Mouse (Mus musculus) ES-Bruce4 (cell line): ENCODE data around the gene Pitpnm2.

Experiments used
- CTCF ChIP-seq: IDR thresholded peaks from one replicate; pipeline ENCODE4 v1.8.1; 2011; ENCODE audit warnings: low read depth, low read length
- POLR2A ChIP-seq: IDR thresholded peaks from one replicate; pipeline ENCODE4 v1.8.1; 2011; ENCODE audit warnings: low read length; ENCODE audit not compliant: insufficient read depth

DNA sequence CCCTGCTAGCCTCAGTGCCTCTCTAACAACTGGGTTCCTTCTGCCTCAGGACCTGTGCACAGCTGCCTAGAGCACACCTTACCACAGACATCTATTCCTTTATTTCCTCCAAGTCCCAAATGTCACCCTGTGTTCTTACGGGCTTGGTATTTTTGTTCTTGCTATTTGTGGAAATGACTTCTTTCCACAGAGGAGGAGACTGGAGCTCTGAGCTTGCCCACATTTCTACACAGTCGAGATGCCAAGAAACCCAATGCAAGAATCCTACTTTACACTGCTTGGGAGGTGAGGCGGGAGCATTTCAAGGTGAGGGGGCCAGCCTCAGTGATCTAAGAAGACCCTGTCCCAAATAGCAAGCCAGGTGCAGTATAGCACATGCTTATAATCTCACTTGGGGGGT lies 164.0 kb downstream of the Pitpnm2 start:
- TF ChIP-seq CTCF: no peak
- TF ChIP-seq POLR2A: no peak
